ENCODE assay signal across 8 mouse cellular contexts in the genomic region with DNA sequence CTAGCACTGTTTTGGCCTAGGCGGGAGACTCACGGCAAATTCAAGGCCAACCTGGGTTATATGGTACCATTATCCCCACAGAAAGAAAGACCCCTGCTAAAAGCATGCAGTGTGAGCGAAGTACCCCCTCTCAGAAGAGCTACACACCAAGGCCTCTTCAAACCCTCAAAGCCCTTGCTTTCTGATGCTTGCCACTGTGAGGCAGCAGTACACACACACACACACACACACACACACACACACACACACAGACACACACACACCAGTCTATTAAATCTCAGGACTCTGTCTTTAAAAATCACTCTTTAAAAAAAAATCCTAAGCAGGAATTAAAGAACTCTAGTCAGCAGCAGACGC. TPM values are rescaled to one million over a fixed set of nuclear protein-coding genes. Genes with fewer than 3 reads are reported as not detected.
DNase-seq lines count a peak whose midpoint lies in the region; ATAC-seq and TF ChIP-seq lines count a peak whose summit lies in the region.

No protein-coding gene starts in this region.

- no peak for TF ChIP-seq CTCF in layer of hippocampus, adult 2 months (conservative IDR thresholded peaks at IDR 0.05)

- H3K27ac ChIP-seq in layer of hippocampus, adult 2 months = peak overlapping the region; percentile 90
- H3K27ac ChIP-seq in embryonic facial prominence, embryonic 13.5 days = peak overlapping the region; percentile 89
- H3K27ac ChIP-seq in intestine, embryonic 15.5 days = peak overlapping the region; percentile 93
- peak overlapping the region; percentile 77; the same call in 1 of the 2 replicates for H3K27ac ChIP-seq in neural tube, embryonic 12.5 days

- no peaks in the 10 kb centered on the region for H3K9me3 ChIP-seq in embryonic facial prominence, embryonic 13.5 days
- no peaks in the 10 kb centered on the region for H3K9me3 ChIP-seq in intestine, embryonic 15.5 days
- H3K9me3 ChIP-seq in neural tube, embryonic 12.5 days = no peaks in the 10 kb centered on the region

- peak overlapping the region; percentile 83 for H3K4me2 ChIP-seq in embryonic facial prominence, embryonic 13.5 days
- peak overlapping the region; percentile 74 for H3K4me2 ChIP-seq in intestine, embryonic 15.5 days (replicated peaks)
- peak overlapping the region; percentile 82 for H3K4me2 ChIP-seq in neural tube, embryonic 12.5 days (replicated peaks)

- 0 out of 2 replicates have a peak, but pooled peaks cover 4% of the 10 kb centered on the region for H3K36me3 ChIP-seq in embryonic facial prominence, embryonic 13.5 days
- H3K36me3 ChIP-seq in intestine, embryonic 15.5 days = no peaks in the 10 kb centered on the region
- no peaks in the 10 kb centered on the region for H3K36me3 ChIP-seq in neural tube, embryonic 12.5 days

- no peaks in the 10 kb centered on the region for H3K27me3 ChIP-seq in embryonic facial prominence, embryonic 13.5 days
- H3K27me3 ChIP-seq in intestine, embryonic 15.5 days (replicated peaks) = no peaks in the 10 kb centered on the region
- H3K27me3 ChIP-seq in neural tube, embryonic 12.5 days (replicated peaks) = no peaks in the 10 kb centered on the region

- 42% methylated on average over 4 of the region's 4 CpGs for WGBS in embryonic facial prominence, embryonic 13.5 days
- WGBS in intestine, embryonic 15.5 days = 30% methylated on average over 4 of the region's 4 CpGs
- WGBS in neural tube, embryonic 12.5 days = 50% methylated on average over 4 of the region's 4 CpGs

- no peak for DNase-seq in layer of hippocampus, adult 2 months (ENCODE audit: low spot score in 2 of 2)
- no peak for DNase-seq in layer of hippocampus, postnatal 10 days (ENCODE audit: low spot score in 2 of 2)
- DNase-seq in spleen, postnatal 36 days (ENCODE audit: low spot score in 2 of 2) = no peak
- DNase-seq in frontal cortex, postnatal 36 days (ENCODE audit: low spot score in 2 of 2) = no peak

- peaks cover 36% of the 10 kb centered on the region for H3K4me1 ChIP-seq in embryonic facial prominence, embryonic 13.5 days
- peaks cover 30% of the 10 kb centered on the region for H3K4me1 ChIP-seq in intestine, embryonic 15.5 days (replicated peaks)
- peaks cover 28% of the 10 kb centered on the region for H3K4me1 ChIP-seq in neural tube, embryonic 12.5 days

- peak overlapping the region; percentile 86; the same call in 1 of the 2 replicates for H3K4me3 ChIP-seq in layer of hippocampus, adult 2 months
- H3K4me3 ChIP-seq in embryonic facial prominence, embryonic 13.5 days = peak overlapping the region; percentile 85
- peak overlapping the region; percentile 82 for H3K4me3 ChIP-seq in intestine, embryonic 15.5 days (replicated peaks)
- H3K4me3 ChIP-seq in neural tube, embryonic 12.5 days = peak overlapping the region; percentile 80

- H3K9ac ChIP-seq in embryonic facial prominence, embryonic 13.5 days = peak overlapping the region; percentile 92
- peak overlapping the region; percentile 89 for H3K9ac ChIP-seq in intestine, embryonic 15.5 days
- 0 out of 2 replicates have a peak overlapping the region, but pooled peaks have one; percentile 21 for H3K9ac ChIP-seq in neural tube, embryonic 12.5 days

- no peak for ATAC-seq in embryonic facial prominence, embryonic 13.5 days (ENCODE audit: insufficient number of reproducible peaks, insufficient read depth, low FRiP score, low TSS enrichment, low read depth)
- ATAC-seq in intestine, embryonic 15.5 days = no peak
- ATAC-seq in neural tube, embryonic 12.5 days (ENCODE audit: low FRiP score, low read depth) = peak; percentile 18; the same call in 1 of the 2 replicates
- no peak for ATAC-seq in megakaryocyte progenitor cell, adult 5-6 weeks (replicated peaks; ENCODE audit: poor library complexity)

RNA-seq across cellular contexts. Expression of a gene that starts 0.7 kb away (rescaled TPM):
- total RNA-seq in layer of hippocampus, adult 2 months (2021) = 10 to 100 TPM; 76.5 to 77.4 TPM
- total RNA-seq in layer of hippocampus, postnatal 10 days (2021) = 100 to 1,000 TPM in 1 of 2 experiments, 10 to 100 TPM in 1; 96.2 to 106 TPM
- polyA plus RNA-seq in embryonic facial prominence, embryonic 13.5 days (2015; fragmentation: Nextera tagmentation; extraction: Ambion mirVana) = 29.0 and 29.9 TPM in 2 replicates
- 24.4 TPM in 2 replicates for polyA plus RNA-seq in intestine, embryonic 15.5 days (2015; fragmentation: Nextera tagmentation; extraction: Ambion mirVana)
- 26.8 and 27.4 TPM in 2 replicates for polyA plus RNA-seq in neural tube, embryonic 12.5 days (2016; fragmentation: Nextera tagmentation; extraction: Ambion mirVana)
- 6.3 and 7.0 TPM in 2 replicates for total RNA-seq in megakaryocyte progenitor cell, adult 5-6 weeks (2015)
- 3.0 and 3.1 TPM in 2 replicates for total RNA-seq in megakaryocyte progenitor cell, adult 5-6 weeks (2017)

RNA-seq across cellular contexts. Expression of a gene that starts 57.9 kb away (rescaled TPM):
- total RNA-seq in layer of hippocampus, adult 2 months (2021) = 10 to 100 TPM; 49.6 to 51.6 TPM
- total RNA-seq in layer of hippocampus, postnatal 10 days (2021) = 10 to 100 TPM; 59.3 to 61.0 TPM
- polyA plus RNA-seq in embryonic facial prominence, embryonic 13.5 days (2015; fragmentation: Nextera tagmentation; extraction: Ambion mirVana) = 39.5 and 39.6 TPM in 2 replicates
- 42.7 and 42.8 TPM in 2 replicates for polyA plus RNA-seq in intestine, embryonic 15.5 days (2015; fragmentation: Nextera tagmentation; extraction: Ambion mirVana)
- 62.5 and 64.0 TPM in 2 replicates for polyA plus RNA-seq in neural tube, embryonic 12.5 days (2016; fragmentation: Nextera tagmentation; extraction: Ambion mirVana)
- 49.9 and 51.7 TPM in 2 replicates for total RNA-seq in megakaryocyte progenitor cell, adult 5-6 weeks (2015)
- total RNA-seq in megakaryocyte progenitor cell, adult 5-6 weeks (2017) = 52.1 and 52.3 TPM in 2 replicates

RNA-seq across cellular contexts. Expression of a gene that starts 58.1 kb away (rescaled TPM):
- total RNA-seq in layer of hippocampus, adult 2 months (2021) = 10 to 100 TPM; 10.7 to 13.4 TPM
- total RNA-seq in layer of hippocampus, postnatal 10 days (2021) = 10 to 100 TPM; 15.6 to 20.2 TPM
- 27.0 and 30.1 TPM in 2 replicates for polyA plus RNA-seq in embryonic facial prominence, embryonic 13.5 days (2015; fragmentation: Nextera tagmentation; extraction: Ambion mirVana)
- 19.7 and 20.9 TPM in 2 replicates for polyA plus RNA-seq in intestine, embryonic 15.5 days (2015; fragmentation: Nextera tagmentation; extraction: Ambion mirVana)
- 33.0 and 35.9 TPM in 2 replicates for polyA plus RNA-seq in neural tube, embryonic 12.5 days (2016; fragmentation: Nextera tagmentation; extraction: Ambion mirVana)
- total RNA-seq in megakaryocyte progenitor cell, adult 5-6 weeks (2015) = 10.1 and 13.3 TPM in 2 replicates
- total RNA-seq in megakaryocyte progenitor cell, adult 5-6 weeks (2017) = 4.0 and 5.8 TPM in 2 replicates

Comparison
In these comparisons a context has a peak if more than half of its experiments do, and no peak if none do; other contexts are left out.
1. H3K9ac ChIP-seq: peak in every context shown above with its lines; median percentile 92 in embryonic facial prominence, embryonic 13.5 days; 89 in intestine, embryonic 15.5 days; 21 in neural tube, embryonic 12.5 days.
2. RNA of a gene that starts 0.7 kb away (total RNA-seq): 96.2 to 106 TPM in layer of hippocampus, postnatal 10 days and 76.5 to 77.4 TPM in layer of hippocampus, adult 2 months; 3.0 to 7.0 TPM in megakaryocyte progenitor cell, adult 5-6 weeks; every median in the first group is over 4 times any median in the second.
3. Peak in every context shown above with its lines, with median percentiles within 50 percentile points of each other: H3K27ac ChIP-seq, H3K4me3 ChIP-seq and H3K4me2 ChIP-seq.